Mouse (Mus musculus) thymus, postnatal 14 days (tissue): ENCODE measurements around the gene Akr7a5.

ENCODE experiments used
- DNase-seq: peaks from one replicate; pipeline ENCODE4 v3.0.0; 2021

The Akr7a5 gene

GRCm38 (mm10) chr4:139360761-139361548 lies 50.4 kb downstream of the Akr7a5 start:
- no peak for DNase-seq

GRCm38 (mm10) chr4:139367336-139367735 lies 56.8 kb downstream of the Akr7a5 start:
- no peak for DNase-seq
